ENCODE assay signal across 33 mouse cellular contexts in genomic region chr7:43538524-43538923, GRCm38 (mm10). TPM values are rescaled to one million over a fixed set of nuclear protein-coding genes. Genes with fewer than 3 reads are reported as not detected.
DNase-seq lines count a peak whose midpoint lies in the region; ATAC-seq and TF ChIP-seq lines count a peak whose summit lies in the region.
"Had no signal": no experiment of that assay in that cellular context is flagged by ENCODE, and none has a peak within 500 bp of the region (broad histone marks: within the 10 kb centered on the region; RNA-seq: fewer than 3 reads in every experiment).

No protein-coding gene starts in this region.

- no peaks in the 10 kb centered on the region for H3K9me3 ChIP-seq in lung, postnatal 0 days (ENCODE audit: low read length)
- H3K9me3 ChIP-seq in intestine, embryonic 15.5 days: no peaks in the 10 kb centered on the region
- H3K9me3 ChIP-seq: embryonic facial prominence, embryonic 12.5 days; embryonic facial prominence, embryonic 15.5 days; heart, embryonic 10.5 days; hindbrain, embryonic 13.5 days had no signal

- H3K27ac ChIP-seq in lung, postnatal 0 days (ENCODE audit: low read length): no peak overlapping the region
- H3K27ac ChIP-seq in intestine, embryonic 15.5 days: no peak overlapping the region
- H3K27ac ChIP-seq: embryonic facial prominence, embryonic 12.5 days; embryonic facial prominence, embryonic 15.5 days; gastrocnemius, adult 2 months; heart, adult 2 months; heart, embryonic 10.5 days; heart, embryonic 13.5 days; hindbrain, embryonic 13.5 days had no signal

- H3K4me2 ChIP-seq in lung, postnatal 0 days (replicated peaks; ENCODE audit: low read depth, low read length): no peak overlapping the region
- no peak overlapping the region for H3K4me2 ChIP-seq in intestine, embryonic 15.5 days (replicated peaks)
- H3K4me2 ChIP-seq: embryonic facial prominence, embryonic 12.5 days; embryonic facial prominence, embryonic 15.5 days; heart, embryonic 13.5 days; hindbrain, embryonic 13.5 days had no signal

- peak; percentile 16 for DNase-seq in lung, postnatal 0 days (ENCODE audit: low spot score)
- no peak for DNase-seq in lung, postnatal 4 days
- DNase-seq in layer of hippocampus, adult 9-11 months: no peak
- DNase-seq: adrenal gland, adult 2 months; adrenal gland, postnatal 14 days; cerebellum, adult 11 months; cerebellum, adult 2 months; cerebellum, adult 9-11 months; cerebellum, postnatal 25 days; forebrain, postnatal 0 days; gastrocnemius, adult 2 months; gastrocnemius, postnatal 14 days; heart, adult 2 months; heart, postnatal 14 days had no signal

- H3K36me3 ChIP-seq in lung, postnatal 0 days (ENCODE audit: insufficient read depth, low read length): no peaks in the 10 kb centered on the region
- H3K36me3 ChIP-seq in intestine, embryonic 15.5 days: no peaks in the 10 kb centered on the region
- H3K36me3 ChIP-seq: embryonic facial prominence, embryonic 12.5 days; embryonic facial prominence, embryonic 15.5 days; heart, embryonic 10.5 days; heart, embryonic 13.5 days; hindbrain, embryonic 13.5 days had no signal

- no peaks in the 10 kb centered on the region for H3K4me1 ChIP-seq in lung, postnatal 0 days (ENCODE audit: insufficient read depth, low read depth, low read length)
- H3K4me1 ChIP-seq in intestine, embryonic 15.5 days (replicated peaks): no peaks in the 10 kb centered on the region
- H3K4me1 ChIP-seq: embryonic facial prominence, embryonic 12.5 days; embryonic facial prominence, embryonic 15.5 days; heart, embryonic 10.5 days; heart, embryonic 13.5 days; hindbrain, embryonic 13.5 days had no signal

- no peak overlapping the region for H3K9ac ChIP-seq in lung, postnatal 0 days (replicated peaks; ENCODE audit: low read depth)
- H3K9ac ChIP-seq in intestine, embryonic 15.5 days: no peak overlapping the region
- H3K9ac ChIP-seq: embryonic facial prominence, embryonic 12.5 days; embryonic facial prominence, embryonic 15.5 days; forebrain, postnatal 0 days; heart, embryonic 13.5 days; hindbrain, embryonic 13.5 days had no signal

- no peak for TF ChIP-seq CTCF in lung, postnatal 0 days (IDR thresholded peaks at IDR 0.05)

- no peaks in the 10 kb centered on the region for H3K27me3 ChIP-seq in lung, postnatal 0 days (replicated peaks; ENCODE audit: insufficient read depth, low read length)
- no peaks in the 10 kb centered on the region for H3K27me3 ChIP-seq in intestine, embryonic 15.5 days (replicated peaks)
- H3K27me3 ChIP-seq: embryonic facial prominence, embryonic 12.5 days; embryonic facial prominence, embryonic 15.5 days; heart, embryonic 13.5 days; hindbrain, embryonic 13.5 days had no signal

- H3K4me3 ChIP-seq in lung, postnatal 0 days (ENCODE audit: low read depth, low read length): no peak overlapping the region
- H3K4me3 ChIP-seq in intestine, embryonic 15.5 days (replicated peaks): no peak overlapping the region
- H3K4me3 ChIP-seq: embryonic facial prominence, embryonic 12.5 days; embryonic facial prominence, embryonic 15.5 days; gastrocnemius, adult 2 months; heart, adult 2 months; heart, embryonic 10.5 days; heart, embryonic 13.5 days; hindbrain, embryonic 13.5 days had no signal

- ATAC-seq in lung, postnatal 0 days: no peak
- peak; percentile 72 for ATAC-seq in granulocyte monocyte progenitor cell, adult 5-6 weeks (replicated peaks; ENCODE audit: poor library complexity, severe bottlenecking)
- peak; percentile 89 for ATAC-seq in monocyte, adult 5-6 weeks (replicated peaks; ENCODE audit: insufficient number of reproducible peaks, low FRiP score, low TSS enrichment, poor library complexity, severe bottlenecking)
- no peak for ATAC-seq in intestine, embryonic 15.5 days
- ATAC-seq: CD4-positive, CD25-positive, alpha-beta regulatory T cell, adult 4 months; forebrain, embryonic 14.5 days; forebrain, postnatal 0 days; hindbrain, embryonic 16.5 days had no signal

- TF ChIP-seq EP300 in lung, postnatal 0 days (IDR thresholded peaks at IDR 0.05): no peak

- 56% methylated on average over 4 of the region's 4 CpGs for WGBS in lung, postnatal 0 days
- 67% methylated on average over 4 of the region's 4 CpGs for WGBS in intestine, embryonic 15.5 days

RNA-seq across cellular contexts. Expression of gene Cd33, which starts 5.7 kb away (rescaled TPM):
- 5.0 and 6.2 TPM in 2 replicates for polyA plus RNA-seq in lung, postnatal 0 days (2015; fragmentation: Nextera tagmentation; extraction: Ambion mirVana)
- total RNA-seq in granulocyte monocyte progenitor cell, adult 5-6 weeks (2014; fragmentation: Nextera tagmentation): 4.0 and 5.7 TPM in 2 replicates
- 2.9 and 4.1 TPM in 2 replicates for total RNA-seq in granulocyte monocyte progenitor cell, adult 5-6 weeks (2017)
- total RNA-seq in monocyte, adult 5-6 weeks (2017): 2.6 to 12.3 TPM (median 6.2 TPM) in 3 replicates
- 1.8 and 1.9 TPM in 2 replicates for polyA plus RNA-seq in intestine, embryonic 15.5 days (2015; fragmentation: Nextera tagmentation; extraction: Ambion mirVana)
- total RNA-seq: MEL had no signal
- polyA plus RNA-seq: CD4-positive, CD25-positive, alpha-beta regulatory T cell, adult 4 months had no signal

RNA-seq across cellular contexts. Expression of gene Zfp658, which starts 23.5 kb away (rescaled TPM):
- polyA plus RNA-seq in lung, postnatal 0 days (2015; fragmentation: Nextera tagmentation; extraction: Ambion mirVana): 1.7 and 1.8 TPM in 2 replicates
- total RNA-seq in granulocyte monocyte progenitor cell, adult 5-6 weeks (2014; fragmentation: Nextera tagmentation): 1.7 and 1.9 TPM in 2 replicates
- 0.98 and 1.5 TPM in 2 replicates for total RNA-seq in granulocyte monocyte progenitor cell, adult 5-6 weeks (2017)
- 2.2 to 8.1 TPM (median 3.0 TPM) in 3 replicates for total RNA-seq in monocyte, adult 5-6 weeks (2017)
- polyA plus RNA-seq in intestine, embryonic 15.5 days (2015; fragmentation: Nextera tagmentation; extraction: Ambion mirVana): 2.7 and 2.8 TPM in 2 replicates
- total RNA-seq: MEL had no signal

RNA-seq across cellular contexts. Expression of gene 4931406B18Rik, which starts 32.8 kb away (rescaled TPM):
- polyA plus RNA-seq in lung, postnatal 0 days (2015; fragmentation: Nextera tagmentation; extraction: Ambion mirVana): not detected in 2 replicates
- not detected in 2 replicates for total RNA-seq in granulocyte monocyte progenitor cell, adult 5-6 weeks (2014; fragmentation: Nextera tagmentation)
- not detected in 2 replicates for total RNA-seq in granulocyte monocyte progenitor cell, adult 5-6 weeks (2017)
- total RNA-seq in monocyte, adult 5-6 weeks (2017): not detected in 3 replicates
- polyA plus RNA-seq in intestine, embryonic 15.5 days (2015; fragmentation: Nextera tagmentation; extraction: Ambion mirVana): not detected in 2 replicates
- total RNA-seq: adrenal gland, adult 2 months; adrenal gland, postnatal 14 days; adrenal gland, postnatal 4 days; common myeloid progenitor, adult 5-6 weeks; forebrain, postnatal 0 days; gastrocnemius, adult 2 months; gastrocnemius, postnatal 14 days; gastrocnemius, postnatal 4 days; heart, adult 2 months; heart, postnatal 14 days; hematopoietic stem cell, adult 5-6 weeks; MEL had no signal
- polyA plus RNA-seq: adrenal gland, adult 2 months; C2C12; CD4-positive, CD25-positive, alpha-beta regulatory T cell, adult 4 months; cerebellum, adult 2 months; embryonic facial prominence, embryonic 12.5 days; embryonic facial prominence, embryonic 15.5 days; forebrain, embryonic 11.5 days; forebrain, embryonic 14.5 days; forebrain, postnatal 0 days; heart, adult 2 months; heart, embryonic 10.5 days; heart, embryonic 13.5 days; heart, embryonic 16.5 days; hindbrain, embryonic 13.5 days had no signal

RNA-seq across cellular contexts. Expression of gene Zfp719, which starts 40.9 kb away (rescaled TPM):
- polyA plus RNA-seq in lung, postnatal 0 days (2015; fragmentation: Nextera tagmentation; extraction: Ambion mirVana): 5.7 and 6.0 TPM in 2 replicates
- total RNA-seq in granulocyte monocyte progenitor cell, adult 5-6 weeks (2014; fragmentation: Nextera tagmentation): 9.9 and 19.2 TPM in 2 replicates
- total RNA-seq in granulocyte monocyte progenitor cell, adult 5-6 weeks (2017): 7.8 and 10.8 TPM in 2 replicates
- total RNA-seq in monocyte, adult 5-6 weeks (2017): 4.9 to 7.5 TPM (median 6.8 TPM) in 3 replicates
- 8.7 and 10.1 TPM in 2 replicates for polyA plus RNA-seq in intestine, embryonic 15.5 days (2015; fragmentation: Nextera tagmentation; extraction: Ambion mirVana)

RNA-seq across cellular contexts. Expression of gene Iglon5, which starts 48.6 kb away (rescaled TPM):
- polyA plus RNA-seq in lung, postnatal 0 days (2015; fragmentation: Nextera tagmentation; extraction: Ambion mirVana): 0.05 TPM in 1 of 2 replicates, not detected in the other
- not detected in 2 replicates for total RNA-seq in granulocyte monocyte progenitor cell, adult 5-6 weeks (2014; fragmentation: Nextera tagmentation)
- not detected in 2 replicates for total RNA-seq in granulocyte monocyte progenitor cell, adult 5-6 weeks (2017)
- total RNA-seq in monocyte, adult 5-6 weeks (2017): not detected in 3 replicates
- 0.38 and 0.56 TPM in 2 replicates for polyA plus RNA-seq in intestine, embryonic 15.5 days (2015; fragmentation: Nextera tagmentation; extraction: Ambion mirVana)
- total RNA-seq: common myeloid progenitor, adult 5-6 weeks; hematopoietic stem cell, adult 5-6 weeks; MEL had no signal
- polyA plus RNA-seq: heart, embryonic 16.5 days had no signal

Comparison
In these comparisons a context has a peak if more than half of its experiments do, and no peak if none do; other contexts are left out.
1. ATAC-seq: peak in granulocyte monocyte progenitor cell, adult 5-6 weeks (single experiment) and monocyte, adult 5-6 weeks (single experiment); none in lung, postnatal 0 days (single experiment) and intestine, embryonic 15.5 days (single experiment).